Mouse (Mus musculus) gonadal fat pad, adult 2 months (tissue): ENCODE results near the gene Tgif1. TPM values are rescaled to one million over a fixed set of nuclear protein-coding genes. Genes with fewer than 3 reads are reported as not detected.

Source experiments
- DNase-seq: peaks from one replicate; pipeline ENCODE4 v3.0.0-alpha.2; 2012; ENCODE audit warnings: low read depth
- polyA plus RNA-seq: library from polyadenylated mRNA; depleted of rRNA; stranded (reverse); fragments of >200 nt; gene quantifications from 2 replicates; pipeline ENCODE4 v1.2.3, GENCODE M21; 2012; rRNA removed

The Tgif1 gene
- polyA plus RNA-seq, 1 experiment = 53.2 TPM

GRCm38 (mm10) chr17:70806600-70806999 is 46.7 kb downstream of the Tgif1 start:
- no peak for DNase-seq

DNA sequence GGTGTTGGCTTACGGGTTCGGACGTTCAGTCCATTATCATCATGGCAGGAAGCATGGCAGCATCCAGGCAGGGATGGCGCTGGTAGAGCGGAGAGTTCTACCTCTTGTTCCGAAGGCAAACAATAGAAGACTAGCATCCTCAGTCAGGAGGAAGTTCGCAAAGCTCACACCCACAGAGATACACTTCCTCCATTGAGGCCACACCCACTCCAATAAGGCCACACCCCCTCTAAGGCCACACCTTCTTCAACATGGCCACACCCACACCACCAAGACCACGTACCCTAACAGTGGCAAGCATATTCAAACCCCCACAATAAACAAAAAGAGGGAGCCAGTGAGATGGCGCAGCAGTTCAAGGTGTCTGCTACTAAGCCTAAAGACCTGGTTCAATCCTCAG is 47.5 kb downstream of the Tgif1 start:
- DNase-seq = no peak

DNA sequence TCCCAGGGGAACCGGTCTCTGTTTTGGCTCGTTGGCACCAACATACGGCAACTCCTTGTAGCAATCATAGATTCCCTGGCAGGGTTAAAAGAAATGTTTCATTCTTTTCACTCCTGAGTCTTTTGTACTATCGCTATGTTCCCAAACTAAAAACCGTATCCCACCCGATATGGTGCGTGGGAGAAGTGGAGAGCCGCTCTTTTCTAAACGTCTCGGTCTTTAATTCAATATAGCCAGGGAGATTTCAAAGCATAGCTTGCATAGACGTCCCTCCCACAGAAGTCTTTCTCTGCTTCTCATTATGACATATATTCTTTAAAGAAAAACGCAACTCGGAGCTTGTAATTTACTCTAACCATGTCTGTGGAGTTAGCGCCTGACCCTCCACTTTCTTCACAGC is 51.3 kb downstream of the Tgif1 start:
- DNase-seq = no peak

- DNase-seq = no peak
Observed at GRCm38 (mm10) chr17:70799266-70799665, 54.1 kb downstream of the Tgif1 start.

DNA sequence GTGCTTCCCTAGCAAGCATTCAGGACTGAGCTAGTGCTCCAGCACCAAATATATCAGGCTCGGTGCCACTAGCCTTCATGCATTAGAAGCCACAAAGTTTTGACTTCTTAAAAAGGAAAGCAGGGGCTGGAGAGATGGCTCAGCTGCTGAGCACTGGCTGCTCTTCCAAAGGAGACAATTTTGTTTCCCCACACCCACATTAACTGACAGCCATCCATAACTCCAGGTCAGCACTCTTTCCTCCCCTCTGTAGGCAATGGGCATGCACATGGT is 55.6 kb downstream of the Tgif1 start:
- DNase-seq = no peak

DNA sequence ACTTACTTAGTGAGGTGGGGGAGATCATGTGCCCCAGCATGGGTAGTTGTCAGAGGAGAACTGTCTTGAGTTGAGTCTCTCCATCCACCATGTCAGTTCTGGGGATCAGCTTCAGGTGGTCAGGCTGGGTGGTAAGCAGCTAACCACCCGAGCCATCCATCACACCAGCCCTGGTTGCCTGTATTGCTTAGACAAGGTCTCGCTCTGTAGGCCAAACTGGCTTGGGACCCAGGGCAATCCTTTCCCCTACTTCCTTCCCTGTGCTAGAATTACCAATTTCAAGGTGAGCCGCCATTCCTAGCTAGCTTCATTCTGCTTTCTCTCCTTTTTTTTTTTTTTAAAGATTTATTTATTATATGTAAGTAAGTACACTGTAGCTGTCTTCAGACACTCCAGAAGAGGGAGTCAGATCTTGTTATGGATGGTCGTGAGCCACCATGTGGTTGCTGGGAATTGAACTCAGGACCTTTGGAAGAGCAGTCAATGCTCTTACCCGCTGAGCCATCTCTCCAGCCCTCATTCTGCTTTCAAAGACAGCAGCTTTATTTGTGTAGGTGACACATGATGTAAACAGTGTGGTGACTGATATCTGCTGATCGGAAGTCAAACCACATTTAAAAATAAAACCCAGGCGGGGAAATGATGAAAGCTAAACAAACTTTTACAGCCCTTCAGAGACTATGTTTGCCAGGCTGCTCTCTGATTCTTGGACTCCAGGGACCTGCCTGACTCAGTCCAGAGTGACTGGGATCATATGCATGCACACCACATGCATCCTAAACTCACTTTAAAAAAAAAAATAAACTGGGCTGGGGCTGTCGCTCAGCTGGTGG is 56.2 kb downstream of the Tgif1 start:
- no peak for DNase-seq

DNA sequence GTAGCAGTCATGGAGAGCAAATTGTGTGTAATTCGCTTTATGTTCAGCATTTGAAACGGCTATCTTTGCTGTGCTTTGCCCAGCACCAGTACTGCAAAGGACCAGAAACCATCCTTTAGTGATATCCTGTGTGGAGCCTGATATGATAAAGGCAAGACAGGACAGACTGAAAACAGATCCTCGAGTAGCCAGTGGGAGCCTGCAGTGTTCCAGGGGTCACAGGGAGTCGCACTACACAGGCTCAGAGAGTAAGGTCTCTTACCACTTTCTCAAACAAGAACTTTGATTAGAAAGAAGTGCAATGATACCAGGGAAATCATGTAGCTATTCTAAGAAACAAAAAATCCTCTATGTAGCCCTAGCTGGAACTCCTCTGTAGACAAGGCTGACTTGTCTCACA is 58.1 kb downstream of the Tgif1 start:
- DNase-seq = no peak

DNA sequence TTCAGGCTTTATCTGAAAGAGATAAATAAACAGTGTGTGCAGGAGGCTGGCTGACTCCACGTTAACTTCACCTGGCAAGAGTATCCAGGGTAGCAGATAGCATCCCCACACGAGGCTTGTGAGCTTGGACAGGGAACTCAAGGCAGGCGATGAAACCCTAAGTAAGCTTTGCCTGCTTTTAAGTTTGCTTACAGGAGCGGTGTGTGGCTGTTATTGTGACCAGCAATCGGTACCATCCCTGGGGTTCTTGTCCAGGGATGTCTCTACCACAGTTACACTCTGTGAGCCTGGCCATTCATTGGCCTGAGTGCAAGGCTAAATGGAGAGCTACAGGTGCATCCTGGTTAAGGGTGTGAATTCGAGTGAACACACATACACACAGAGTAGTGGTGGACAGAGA is 58.6 kb downstream of the Tgif1 start:
- no peak for DNase-seq

- DNase-seq = no peak
Observed at GRCm38 (mm10) chr17:70794291-70794690, 59.1 kb downstream of the Tgif1 start.

Other genes with a start within 250 kb of the Tgif1 start
- 13.4 and 16.3 TPM in 2 replicates for gene Myom1, start 149.1 kb upstream of the Tgif1 start, polyA plus RNA-seq
- gene Myl12a, start 149.3 kb upstream of the Tgif1 start, polyA plus RNA-seq = 182 and 237 TPM in 2 replicates